Mouse (Mus musculus): ENCODE measurements around the gene Nt5c3b. TPM values are rescaled to one million over a fixed set of nuclear protein-coding genes. Genes with fewer than 3 reads are reported as not detected.

Gene Nt5c3b
- polyA plus RNA-seq, 1 experiment from 2014 or later: 69.6 TPM

GRCm38 (mm10) chr11:100377989-100378388 is 63.6 kb downstream of the Nt5c3b start:
- Histone ChIP-seq H3K4me1 (replicated peaks; ENCODE audit: control insufficient read depth, insufficient read depth) (no peaks in the 10 kb centered on the region), H3K27ac (replicated peaks) (no peak overlapping the region), H3K4me3 (ENCODE audit: low read depth, low read length) (no peak overlapping the region), H3K9ac (ENCODE audit: low read length) (no peak overlapping the region), H3K9me3 (ENCODE audit: control insufficient read depth, low read length) (no peaks in the 10 kb centered on the region), H3K4me2 (replicated peaks; ENCODE audit: low read depth) (no peak overlapping the region), H3K27me3 (ENCODE audit: control insufficient read depth, insufficient read depth, low read length) (no peaks in the 10 kb centered on the region), H3K36me3 (ENCODE audit: control insufficient read depth, insufficient read depth, low read length) (peaks cover 49% of the 10 kb centered on the region)
- TF ChIP-seq CTCF (IDR thresholded peaks at IDR 0.05; ENCODE audit: low read depth): no peak
- no peak for TF ChIP-seq EP300 (optimal IDR thresholded peaks at IDR 0.05)
- 95% methylated on average over 14 of the region's 14 CpGs for WGBS
- ATAC-seq (ENCODE audit: low FRiP score, low TSS enrichment) (no peak), DNase-seq (ENCODE audit: low spot score) (no peak)

- peaks cover 53% of the 10 kb centered on the region for H3K36me3 ChIP-seq (ENCODE audit: control insufficient read depth, insufficient read depth, low read length)
- no peak for DNase-seq (ENCODE audit: low spot score)
- WGBS: 91% methylated on average over 21 of the region's 21 CpGs
- ATAC-seq (ENCODE audit: low FRiP score, low TSS enrichment): no peak
- no peaks in the 10 kb centered on the region for H3K9me3 ChIP-seq (ENCODE audit: control insufficient read depth, low read length)
- no peak overlapping the region for H3K27ac ChIP-seq (replicated peaks)
- H3K4me2 ChIP-seq (replicated peaks; ENCODE audit: low read depth): no peak overlapping the region
- H3K4me1 ChIP-seq (replicated peaks; ENCODE audit: control insufficient read depth, insufficient read depth): no peaks in the 10 kb centered on the region
- no peak for TF ChIP-seq EP300 (optimal IDR thresholded peaks at IDR 0.05)
- no peak for TF ChIP-seq CTCF (IDR thresholded peaks at IDR 0.05; ENCODE audit: low read depth)
- no peak overlapping the region for H3K9ac ChIP-seq (ENCODE audit: low read length)
- no peak overlapping the region for H3K4me3 ChIP-seq (ENCODE audit: low read depth, low read length)
- no peaks in the 10 kb centered on the region for H3K27me3 ChIP-seq (ENCODE audit: control insufficient read depth, insufficient read depth, low read length)
Measured at GRCm38 (mm10) chr11:100376746-100377389, 64.7 kb downstream of the Nt5c3b start.

- ATAC-seq (ENCODE audit: low FRiP score, low TSS enrichment) (no peak), DNase-seq (ENCODE audit: low spot score) (no peak)
- Histone ChIP-seq H3K36me3 (ENCODE audit: control insufficient read depth, insufficient read depth, low read length) (peaks cover 57% of the 10 kb centered on the region), H3K4me3 (ENCODE audit: low read depth, low read length) (no peak overlapping the region), H3K27ac (replicated peaks) (no peak overlapping the region), H3K4me1 (replicated peaks; ENCODE audit: control insufficient read depth, insufficient read depth) (no peaks in the 10 kb centered on the region), H3K9ac (ENCODE audit: low read length) (no peak overlapping the region), H3K27me3 (ENCODE audit: control insufficient read depth, insufficient read depth, low read length) (no peaks in the 10 kb centered on the region), H3K4me2 (replicated peaks; ENCODE audit: low read depth) (no peak overlapping the region), H3K9me3 (ENCODE audit: control insufficient read depth, low read length) (no peaks in the 10 kb centered on the region)
- 61% methylated on average over 4 of the region's 4 CpGs for WGBS
- TF ChIP-seq EP300 (optimal IDR thresholded peaks at IDR 0.05) (no peak), CTCF (IDR thresholded peaks at IDR 0.05; ENCODE audit: low read depth) (no peak)
Measured at GRCm38 (mm10) chr11:100376005-100376404, 65.6 kb downstream of the Nt5c3b start.

GRCm38 (mm10) chr11:100375127-100375526 is 66.5 kb downstream of the Nt5c3b start:
- Histone ChIP-seq H3K27ac (replicated peaks) (no peak overlapping the region), H3K4me3 (ENCODE audit: low read depth, low read length) (no peak overlapping the region), H3K4me2 (replicated peaks; ENCODE audit: low read depth) (no peak overlapping the region), H3K9ac (ENCODE audit: low read length) (no peak overlapping the region), H3K4me1 (replicated peaks; ENCODE audit: control insufficient read depth, insufficient read depth) (no peaks in the 10 kb centered on the region), H3K27me3 (ENCODE audit: control insufficient read depth, insufficient read depth, low read length) (no peaks in the 10 kb centered on the region), H3K36me3 (ENCODE audit: control insufficient read depth, insufficient read depth, low read length) (peaks cover 57% of the 10 kb centered on the region), H3K9me3 (ENCODE audit: control insufficient read depth, low read length) (no peaks in the 10 kb centered on the region)
- ATAC-seq (ENCODE audit: low FRiP score, low TSS enrichment): no peak
- WGBS: 84% methylated on average over 9 of the region's 9 CpGs
- no peak for TF ChIP-seq CTCF (IDR thresholded peaks at IDR 0.05; ENCODE audit: low read depth)
- TF ChIP-seq EP300 (optimal IDR thresholded peaks at IDR 0.05): no peak
- DNase-seq (ENCODE audit: low spot score): no peak

Small RNA genes within 50 kb of the gene (microRNA-seq; reads per million reads assigned to microRNA genes)
- gene Gm27374 (not detected), gene Mir7116 (not detected)

Other genes starting within 250 kb of the Nt5c3b start
- 0.04 TPM in 1 of 2 replicates, not detected in the other for gene Krt9, start 248.6 kb downstream of the Nt5c3b start, polyA plus RNA-seq (2015; fragmentation: Nextera tagmentation; extraction: Ambion mirVana)
- gene Krt14, start 234.3 kb downstream of the Nt5c3b start, polyA plus RNA-seq (2015; fragmentation: Nextera tagmentation; extraction: Ambion mirVana): 279 and 287 TPM in 2 replicates
- gene Krt16, start 192.9 kb downstream of the Nt5c3b start, polyA plus RNA-seq (2015; fragmentation: Nextera tagmentation; extraction: Ambion mirVana): 2.1 and 4.0 TPM in 2 replicates
- gene Krt17, start 180.8 kb downstream of the Nt5c3b start, polyA plus RNA-seq (2015; fragmentation: Nextera tagmentation; extraction: Ambion mirVana): 46.4 and 63.4 TPM in 2 replicates
- 0.10 and 0.12 TPM in 2 replicates for gene Krt42, start 171.9 kb downstream of the Nt5c3b start, polyA plus RNA-seq (2015; fragmentation: Nextera tagmentation; extraction: Ambion mirVana)
- gene Eif1, start 121.9 kb downstream of the Nt5c3b start, polyA plus RNA-seq (2015; fragmentation: Nextera tagmentation; extraction: Ambion mirVana): 1,487 and 1,495 TPM in 2 replicates
- gene Gast, start 107.4 kb downstream of the Nt5c3b start, polyA plus RNA-seq (2015; fragmentation: Nextera tagmentation; extraction: Ambion mirVana): 52.0 and 84.7 TPM in 2 replicates
- 7.9 and 10.1 TPM in 2 replicates for gene Hap1, start 85.7 kb downstream of the Nt5c3b start, polyA plus RNA-seq (2015; fragmentation: Nextera tagmentation; extraction: Ambion mirVana)
- 234 and 259 TPM in 2 replicates for gene Jup, start 44.0 kb downstream of the Nt5c3b start, polyA plus RNA-seq (2015; fragmentation: Nextera tagmentation; extraction: Ambion mirVana)
- gene P3h4, start 27.0 kb downstream of the Nt5c3b start, polyA plus RNA-seq (2015; fragmentation: Nextera tagmentation; extraction: Ambion mirVana): 40.6 and 43.2 TPM in 2 replicates
- gene Fkbp10, start 26.1 kb downstream of the Nt5c3b start, polyA plus RNA-seq (2015; fragmentation: Nextera tagmentation; extraction: Ambion mirVana): 59.5 and 62.1 TPM in 2 replicates
- 0.16 and 0.22 TPM in 2 replicates for gene Klhl10, start 109 bp upstream of the Nt5c3b start, polyA plus RNA-seq (2015; fragmentation: Nextera tagmentation; extraction: Ambion mirVana)
- gene Klhl11, start 30.9 kb upstream of the Nt5c3b start, polyA plus RNA-seq (2015; fragmentation: Nextera tagmentation; extraction: Ambion mirVana): 2.6 and 3.3 TPM in 2 replicates
- gene Acly, start 86.2 kb upstream of the Nt5c3b start, polyA plus RNA-seq (2015; fragmentation: Nextera tagmentation; extraction: Ambion mirVana): 70.3 and 70.6 TPM in 2 replicates
- gene Ttc25, start 103.8 kb upstream of the Nt5c3b start, polyA plus RNA-seq (2015; fragmentation: Nextera tagmentation; extraction: Ambion mirVana): 0.17 and 0.33 TPM in 2 replicates
- gene Cnp, start 133.1 kb upstream of the Nt5c3b start, polyA plus RNA-seq (2015; fragmentation: Nextera tagmentation; extraction: Ambion mirVana): 23.5 and 25.7 TPM in 2 replicates
- 59.0 and 63.1 TPM in 2 replicates for gene Nkiras2, start 177.4 kb upstream of the Nt5c3b start, polyA plus RNA-seq (2015; fragmentation: Nextera tagmentation; extraction: Ambion mirVana)
- 91.9 and 96.1 TPM in 2 replicates for gene Dnajc7, start 178.4 kb upstream of the Nt5c3b start, polyA plus RNA-seq (2015; fragmentation: Nextera tagmentation; extraction: Ambion mirVana)